Mouse (Mus musculus): ENCODE measurements at regions not wholly inside any gene's neighbourhood (a gene's known extent, or its start where the extent isn't known, plus 50 kb on each side); places are given as distances from the start of the nearest gene placed in this dataset.

DNA sequence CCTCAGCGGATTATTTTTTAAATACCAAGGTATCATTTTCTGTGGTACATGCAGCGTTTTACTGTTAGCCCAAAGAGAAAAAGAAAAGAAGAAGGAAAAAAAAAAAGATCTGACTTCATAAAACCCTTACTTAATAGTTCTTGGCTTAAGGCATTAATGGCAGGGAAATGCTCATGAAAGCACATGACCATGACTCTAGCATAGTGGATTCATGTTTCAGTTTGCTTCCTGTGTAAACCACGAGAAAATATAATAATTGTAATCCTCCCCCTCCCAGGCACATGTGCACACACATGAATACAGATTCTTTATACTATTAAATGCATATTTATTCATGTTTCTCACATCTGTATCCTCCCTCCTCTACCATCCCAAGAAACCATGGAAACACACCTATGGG lies 486.9 kb upstream of the Gm9747 start:
- TF ChIP-seq CTCF (conservative IDR thresholded peaks at IDR 0.05; ENCODE audit: low read length) (no peak), POU5F1 (IDR thresholded peaks at IDR 0.05; ENCODE audit: borderline replicate concordance, low read length) (no peak)

Data from E14TG2a.4 (cell line).